Mouse (Mus musculus): ENCODE measurements around the gene Tnpo3.

DNA sequence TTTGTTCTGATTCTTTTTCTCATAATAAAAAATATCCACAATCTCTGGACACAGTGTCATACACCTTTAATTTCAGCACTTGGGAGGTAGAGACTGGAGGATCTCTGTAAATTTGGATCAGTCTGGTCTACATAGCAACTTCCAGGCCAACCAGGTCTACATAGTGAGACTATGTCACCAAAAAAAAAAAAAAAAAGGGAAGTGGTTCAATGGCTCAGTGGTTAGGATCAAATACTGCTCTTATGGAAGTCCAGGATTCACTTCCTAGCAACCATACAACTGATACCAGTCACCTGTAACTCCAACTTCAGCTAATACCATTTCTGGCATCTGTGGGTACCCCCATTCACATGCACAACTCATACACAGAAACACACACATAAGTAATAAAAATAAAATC is 9.5 kb downstream of the Tnpo3 start:
- no peak for TF ChIP-seq CTCF (IDR thresholded peaks at IDR 0.05; ENCODE audit: low read depth)
- no peak for TF ChIP-seq EP300 (IDR thresholded peaks at IDR 0.05; ENCODE audit: low read depth)

All from heart, postnatal 0 days (tissue).